Mouse (Mus musculus): ENCODE results near the gene Qdpr.
"Not testable (repeated sequence)": the region's sequence is repeated elsewhere in the genome, so short reads cannot be mapped to it uniquely, and the experiment has no call there.

The Qdpr gene

DNA sequence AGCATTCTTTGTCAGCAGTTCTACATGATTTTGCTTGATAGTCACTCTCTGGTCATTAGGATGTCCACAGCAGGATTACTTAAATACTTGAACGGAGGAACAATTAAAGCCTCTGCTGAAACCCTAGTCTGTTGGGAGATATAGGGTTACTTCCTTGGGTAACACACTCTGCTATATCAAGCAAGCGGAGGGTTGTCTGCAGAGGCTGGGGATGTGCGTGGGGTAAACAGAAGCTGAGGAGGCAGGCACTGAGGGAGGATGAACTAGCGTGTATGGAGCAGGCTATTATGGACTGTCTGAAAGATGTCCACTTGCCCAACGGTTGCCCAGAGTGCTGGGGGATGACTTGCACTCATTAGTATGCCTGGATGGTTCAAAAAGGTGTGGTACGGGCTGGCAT lies 3.4 kb upstream of the Qdpr start, which contains the start of gene Clrn2:
Gene Clrn2, plus strand, starts transcription at position 301 of the 400 bp plus-strand sequence.
- DNase-seq (ENCODE audit: low read depth): no peak

DNA sequence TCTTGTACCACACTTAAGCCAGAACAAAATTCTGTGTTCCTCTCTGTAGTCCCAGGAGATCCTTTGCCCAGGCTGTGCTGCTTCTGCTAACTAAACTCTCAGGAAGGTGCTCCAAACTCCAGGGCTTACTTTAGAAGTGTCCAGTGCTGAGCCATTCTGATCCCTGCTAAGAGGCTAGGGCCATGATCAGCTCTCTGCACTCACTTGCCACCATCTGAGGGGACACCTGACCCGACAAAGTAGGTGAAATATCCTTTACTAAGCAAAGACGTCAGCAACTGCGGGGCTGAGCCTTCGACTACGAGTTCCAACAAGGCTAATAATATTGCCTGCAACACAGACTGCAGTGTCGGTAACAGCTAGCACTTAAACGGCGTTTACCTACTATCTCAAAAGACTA lies 830 bp downstream of the Qdpr start:
- no peak for DNase-seq (ENCODE audit: low read depth)

DNA sequence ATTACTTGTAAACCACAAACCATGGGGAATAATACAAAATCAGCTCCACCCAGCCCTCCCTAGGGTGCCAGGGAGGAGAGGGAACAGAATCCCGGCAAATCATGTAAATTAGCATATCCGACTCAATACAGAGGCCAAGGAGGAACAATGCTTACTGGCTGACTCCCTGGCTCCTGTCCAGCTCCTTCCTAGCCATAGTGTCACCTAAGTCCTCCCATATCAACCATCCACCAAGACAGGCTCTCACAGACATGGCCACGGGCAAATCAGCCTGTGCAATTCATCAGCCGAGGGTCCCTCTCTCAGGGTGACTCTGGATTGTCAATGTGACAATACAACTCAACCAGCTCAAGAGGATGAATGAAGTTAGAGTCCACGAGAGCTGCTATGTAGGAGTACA lies 1.4 kb downstream of the Qdpr start:
- DNase-seq (ENCODE audit: low read depth): no peak

DNA sequence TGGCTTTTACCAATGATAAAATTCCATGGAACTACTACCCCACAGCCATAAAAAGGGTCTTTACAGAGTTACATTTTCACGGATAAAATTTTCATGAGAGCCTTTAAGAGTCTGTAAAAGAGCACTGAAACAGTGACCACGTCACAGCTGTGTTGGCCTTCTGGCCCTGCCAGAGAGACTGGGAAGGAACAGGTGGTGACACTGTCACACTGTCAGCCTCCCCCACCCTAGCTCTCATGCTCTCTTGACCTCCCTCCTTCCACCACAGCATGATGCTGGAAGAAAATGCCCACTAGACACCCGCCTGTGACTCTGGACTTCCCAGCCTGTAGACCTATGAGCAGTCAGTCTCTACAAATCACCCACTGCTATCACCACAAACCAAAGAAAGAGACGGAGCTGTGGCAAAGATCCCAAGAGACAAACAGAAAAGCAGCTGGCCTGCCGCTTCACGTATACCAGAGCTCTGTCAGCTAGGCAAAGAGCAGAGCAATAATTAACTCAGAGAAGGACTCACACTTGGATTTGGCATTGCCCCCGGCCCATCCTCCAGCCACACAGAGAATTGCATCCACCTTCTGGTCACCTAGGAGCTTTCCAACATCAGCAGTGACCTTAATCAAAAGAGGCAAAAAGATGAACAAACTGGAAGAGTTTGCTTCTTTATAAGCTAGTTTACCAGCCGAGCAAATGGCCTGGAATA lies 5.8 kb downstream of the Qdpr start:
- no peak for DNase-seq (ENCODE audit: low read depth)

DNA sequence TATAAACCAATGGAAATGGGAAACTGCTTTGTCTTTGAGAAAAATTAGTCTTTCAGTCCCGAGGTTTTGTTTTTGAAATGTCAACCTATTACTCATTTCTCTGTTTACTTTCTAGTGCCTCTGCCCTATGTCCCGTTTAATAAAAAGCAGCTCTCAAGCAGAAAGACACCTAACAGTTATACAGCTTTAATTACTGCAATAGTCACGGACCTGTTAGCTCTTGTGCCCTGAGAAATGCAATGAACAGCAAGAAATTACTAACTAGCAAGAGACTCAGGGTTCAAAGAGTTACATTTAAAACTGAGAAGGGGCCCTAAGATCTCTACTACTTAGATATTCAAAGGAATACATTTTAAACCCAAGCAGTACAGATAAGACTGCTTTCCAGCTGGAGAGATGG lies 8.3 kb downstream of the Qdpr start:
- DNase-seq (ENCODE audit: low read depth): no peak

DNA sequence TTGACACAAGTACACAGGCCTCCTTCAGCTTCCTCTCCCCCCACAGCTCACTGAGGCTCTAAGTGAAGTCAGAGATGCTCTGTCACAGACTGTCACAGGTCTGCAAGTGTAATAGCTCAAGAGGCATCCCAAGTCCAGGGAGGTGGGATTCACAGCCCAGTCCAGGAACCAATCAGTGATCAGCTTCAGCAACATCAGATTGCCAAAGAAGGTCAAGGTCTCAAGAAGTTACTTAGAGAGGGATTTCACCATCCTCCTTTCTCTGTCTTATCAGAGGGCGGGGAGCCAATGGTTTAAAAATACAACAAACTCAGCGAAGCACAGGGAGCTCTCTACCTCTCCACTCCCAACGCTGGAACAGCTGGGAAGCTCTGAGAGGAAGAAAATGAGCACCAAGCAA lies 8.9 kb downstream of the Qdpr start:
- no peak for DNase-seq (ENCODE audit: low read depth)

DNA sequence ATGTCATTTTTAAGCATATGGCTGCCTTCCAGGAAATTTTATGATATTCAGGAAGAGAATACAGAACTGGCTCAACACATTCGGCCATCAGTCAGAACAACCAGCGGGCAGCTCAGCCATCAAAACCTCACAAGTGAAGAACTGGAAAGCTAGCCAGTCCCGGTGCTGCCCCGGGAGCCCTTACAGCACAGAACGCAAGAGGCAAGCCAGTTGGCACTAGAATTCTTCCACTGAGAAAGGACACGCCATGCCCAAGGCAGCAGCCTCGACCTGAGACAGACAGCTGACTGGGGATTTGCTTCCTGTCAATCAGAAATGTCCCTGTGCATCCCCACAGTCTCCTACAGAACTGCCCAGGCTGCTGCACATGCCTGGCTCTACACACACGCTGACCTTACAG lies 11.7 kb downstream of the Qdpr start:
- DNase-seq (ENCODE audit: low read depth): no peak

DNA sequence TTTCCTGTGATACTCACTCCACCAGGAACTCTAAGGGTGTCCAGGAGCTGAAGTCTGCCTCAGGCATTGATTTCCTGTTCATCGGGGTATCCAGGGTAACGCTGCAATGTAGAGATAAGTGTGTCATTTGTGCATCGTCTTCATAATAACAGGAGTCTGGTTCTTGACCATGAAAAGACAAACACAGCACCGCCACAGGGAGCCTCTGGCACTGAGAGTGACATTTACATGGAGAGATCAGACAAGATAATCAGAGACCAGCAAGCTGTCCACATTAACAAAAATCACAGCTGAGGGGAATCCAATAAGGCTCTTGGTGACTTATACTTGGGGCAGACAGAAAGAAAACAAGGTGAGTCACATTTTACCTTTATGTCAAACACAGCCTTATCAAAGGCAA lies 12.2 kb downstream of the Qdpr start:
- DNase-seq (ENCODE audit: low read depth): no peak

DNA sequence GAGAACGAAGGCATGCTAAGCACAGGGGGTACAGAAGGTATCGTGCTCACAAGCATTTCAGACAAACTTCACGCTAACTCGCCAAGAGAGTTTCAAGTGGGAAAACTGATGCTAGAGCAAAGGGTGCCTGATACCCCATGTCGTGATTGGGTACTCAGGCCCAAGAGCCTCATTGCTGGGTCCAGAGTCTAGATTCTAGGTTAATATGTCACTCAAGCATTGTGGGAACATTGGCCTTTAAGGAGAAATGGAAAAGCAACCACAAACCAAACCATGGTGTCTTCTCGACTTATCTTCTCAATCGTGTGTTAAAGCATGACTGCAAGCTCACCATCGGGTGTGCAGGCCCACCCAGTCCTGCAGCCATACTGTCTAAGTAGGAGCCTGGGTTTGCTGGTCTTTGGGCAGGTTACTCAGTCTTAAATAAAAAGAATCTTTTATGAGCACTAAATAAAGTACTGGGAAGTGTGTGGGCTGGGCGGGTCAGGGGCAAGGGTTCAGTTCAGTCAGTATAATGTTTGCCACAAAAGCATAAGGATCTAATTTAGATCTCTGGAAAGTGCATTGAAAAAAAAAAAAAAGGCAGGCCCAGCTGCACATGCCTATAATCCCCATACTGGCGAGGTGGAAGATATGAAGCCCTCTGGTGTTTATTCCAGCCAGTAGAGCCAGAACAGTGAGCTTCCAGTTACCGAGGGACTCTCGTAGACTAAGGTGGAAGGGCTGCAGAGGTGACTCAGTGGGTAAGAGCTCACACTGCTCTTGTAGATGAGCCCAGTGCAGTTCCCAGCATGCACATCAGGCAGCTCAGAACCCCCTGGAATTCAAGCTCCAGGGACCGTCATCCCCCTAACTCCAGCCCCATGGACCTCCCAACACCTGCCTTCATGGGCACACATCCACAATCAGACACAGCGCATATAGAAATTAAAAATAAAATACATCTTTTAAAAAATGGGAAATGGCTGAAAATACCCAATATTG lies 13.8 kb downstream of the Qdpr start:
- DNase-seq (ENCODE audit: low read depth): no peak

DNA sequence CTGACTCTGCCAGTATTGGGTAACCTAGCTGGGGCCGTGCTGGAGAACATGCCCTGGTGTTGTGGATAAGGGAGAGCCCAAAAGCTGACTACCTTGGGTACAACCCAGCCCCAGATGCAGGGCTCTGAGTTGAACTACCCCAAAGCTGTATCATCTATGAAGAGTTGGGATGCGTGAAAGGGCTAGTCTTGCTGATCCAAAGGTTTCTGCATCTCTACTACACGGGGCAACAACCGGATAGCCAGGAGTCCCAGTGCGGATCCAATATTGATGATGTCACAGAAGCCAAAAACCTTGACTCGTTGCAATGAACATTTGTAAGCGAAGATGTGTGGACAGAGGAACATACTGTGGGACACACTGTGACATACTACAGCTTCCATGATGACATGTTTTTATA lies 22.1 kb downstream of the Qdpr start:
- no peak for DNase-seq (ENCODE audit: low read depth)

DNA sequence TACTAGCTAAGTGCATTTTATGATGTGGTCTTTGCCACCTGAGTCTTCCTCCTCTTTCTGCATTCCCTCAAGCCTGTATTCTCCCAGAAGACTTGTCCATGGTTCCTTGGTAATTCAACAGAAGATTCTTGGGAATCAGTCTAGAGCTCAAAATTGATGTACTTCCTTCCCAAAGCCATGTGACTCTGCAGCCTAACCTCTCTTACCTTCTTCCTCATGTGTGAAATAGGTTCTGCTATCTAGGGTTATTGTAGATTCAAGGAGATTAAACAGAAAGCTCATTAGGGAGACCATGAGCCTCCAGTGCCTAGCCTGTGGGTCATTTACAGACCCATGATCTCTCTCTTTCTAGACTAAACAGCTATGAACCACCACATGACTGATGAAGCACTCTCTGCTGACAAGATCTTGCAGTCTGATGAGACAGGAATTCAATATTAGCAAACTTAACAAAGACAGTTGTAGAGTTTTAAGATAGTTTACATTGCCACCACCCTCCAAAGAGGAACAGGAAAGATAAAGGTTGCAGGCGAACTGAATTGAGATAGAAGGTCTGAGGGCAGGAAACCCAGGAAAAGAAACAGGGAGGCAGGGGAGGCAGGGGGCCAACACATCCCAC lies 23.5 kb downstream of the Qdpr start:
- no peak for DNase-seq (ENCODE audit: low read depth)

DNA sequence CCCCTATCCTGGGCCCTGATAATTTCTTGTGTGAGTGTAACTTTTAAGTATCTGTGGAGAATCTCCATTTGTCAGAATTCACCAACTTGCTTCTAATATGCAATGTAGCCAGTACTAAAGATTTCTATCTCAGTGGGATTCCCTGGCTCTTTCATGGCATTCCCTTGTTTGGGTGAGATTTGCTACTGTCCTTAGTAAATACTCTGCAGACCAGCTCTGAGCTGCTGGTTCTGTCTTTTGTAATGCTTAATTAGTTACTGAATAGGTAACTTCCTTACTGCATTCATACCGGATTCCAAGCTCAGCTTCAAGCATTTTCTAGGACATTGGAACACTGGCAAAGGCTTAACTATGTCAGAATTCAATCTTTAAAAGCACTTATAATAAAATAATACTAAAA lies 24.3 kb downstream of the Qdpr start:
- DNase-seq (ENCODE audit: low read depth): not testable (repeated sequence)

DNA sequence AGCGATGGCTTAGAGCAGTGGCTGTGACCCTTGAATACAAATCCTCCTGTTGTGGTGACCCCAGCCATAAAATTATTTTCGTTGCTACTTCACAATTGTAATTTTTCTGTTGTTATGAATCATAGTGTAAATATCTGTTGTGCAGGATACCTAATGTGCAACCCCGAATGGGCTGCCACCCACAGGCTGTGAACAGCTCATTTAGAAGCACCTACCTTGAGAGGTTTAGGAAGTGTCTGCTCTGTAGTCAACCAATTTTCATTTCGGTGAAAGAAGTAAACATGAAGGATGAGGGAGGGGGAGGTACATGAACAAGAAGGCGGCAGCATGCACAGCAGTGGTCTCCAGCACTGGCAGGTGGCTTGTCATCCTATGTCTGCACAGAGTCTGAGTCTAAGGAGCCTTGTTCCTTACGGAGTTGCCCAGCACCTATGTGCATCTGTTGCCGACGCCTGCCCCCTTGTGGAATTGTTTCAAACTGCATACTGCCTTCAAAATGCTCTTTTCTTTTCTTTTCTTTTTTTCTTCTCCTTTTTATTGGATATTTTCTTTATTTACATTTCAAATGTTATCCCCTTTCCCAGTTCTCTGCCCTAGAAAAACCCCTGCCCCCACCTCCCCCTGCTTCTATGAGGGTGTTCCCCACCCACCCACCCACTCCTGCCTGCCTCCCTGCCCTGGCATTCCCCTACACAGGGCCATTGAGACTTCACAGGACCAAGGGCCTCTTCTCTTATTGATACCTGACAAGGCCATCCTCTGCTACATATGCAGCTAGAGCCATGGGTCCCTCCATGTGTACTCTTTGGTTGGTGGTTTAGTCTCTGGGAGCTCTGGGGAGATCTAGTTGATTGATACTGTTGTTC lies 25.8 kb downstream of the Qdpr start:
- DNase-seq (ENCODE audit: low read depth): peak; percentile 15

DNA sequence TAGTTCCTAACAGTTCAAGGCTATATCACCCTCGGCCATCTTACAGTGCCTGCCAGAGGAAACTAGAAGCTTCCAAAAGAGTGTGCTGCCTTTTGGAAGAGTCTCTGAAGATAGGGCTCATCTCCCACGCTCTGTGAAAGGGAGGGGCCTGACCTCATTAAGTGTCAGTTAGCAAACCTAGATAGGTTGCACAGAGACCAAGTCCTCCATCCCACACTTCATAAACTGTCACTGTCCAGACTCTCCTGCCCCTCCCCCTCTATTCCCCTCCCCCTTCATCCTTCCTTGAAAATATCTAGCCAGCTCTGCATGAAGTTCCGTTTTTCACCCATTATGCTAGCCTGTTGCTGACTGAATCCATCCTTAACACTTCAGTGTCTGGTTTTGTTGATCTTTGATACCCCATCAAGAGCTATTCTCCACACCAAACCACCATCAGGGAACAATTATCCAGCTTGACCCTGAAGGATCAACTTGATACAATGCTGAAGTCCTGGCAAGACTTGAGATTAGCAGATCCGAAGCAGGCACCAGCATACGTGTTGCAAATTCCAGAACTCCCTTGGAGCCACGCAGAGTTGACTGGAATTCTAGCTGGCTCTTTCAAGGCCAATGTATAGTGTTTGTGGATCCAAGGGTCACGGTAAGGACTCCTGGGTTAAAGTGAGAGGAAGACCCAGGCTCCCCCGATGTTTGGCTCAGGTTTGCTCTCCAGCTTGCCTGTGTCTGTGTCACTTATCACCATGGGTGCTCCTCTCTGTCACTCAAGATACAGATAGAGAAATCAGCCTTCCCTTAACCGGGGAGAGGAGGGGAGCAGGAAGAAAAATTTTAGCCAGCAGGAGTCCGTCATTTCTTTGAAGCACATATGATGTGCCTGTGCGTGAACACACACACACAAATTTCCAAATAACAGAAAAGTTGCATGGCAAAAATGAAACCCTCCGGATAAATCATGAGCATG lies 27.9 kb downstream of the Qdpr start:
- no peak for DNase-seq (ENCODE audit: low read depth)

DNA sequence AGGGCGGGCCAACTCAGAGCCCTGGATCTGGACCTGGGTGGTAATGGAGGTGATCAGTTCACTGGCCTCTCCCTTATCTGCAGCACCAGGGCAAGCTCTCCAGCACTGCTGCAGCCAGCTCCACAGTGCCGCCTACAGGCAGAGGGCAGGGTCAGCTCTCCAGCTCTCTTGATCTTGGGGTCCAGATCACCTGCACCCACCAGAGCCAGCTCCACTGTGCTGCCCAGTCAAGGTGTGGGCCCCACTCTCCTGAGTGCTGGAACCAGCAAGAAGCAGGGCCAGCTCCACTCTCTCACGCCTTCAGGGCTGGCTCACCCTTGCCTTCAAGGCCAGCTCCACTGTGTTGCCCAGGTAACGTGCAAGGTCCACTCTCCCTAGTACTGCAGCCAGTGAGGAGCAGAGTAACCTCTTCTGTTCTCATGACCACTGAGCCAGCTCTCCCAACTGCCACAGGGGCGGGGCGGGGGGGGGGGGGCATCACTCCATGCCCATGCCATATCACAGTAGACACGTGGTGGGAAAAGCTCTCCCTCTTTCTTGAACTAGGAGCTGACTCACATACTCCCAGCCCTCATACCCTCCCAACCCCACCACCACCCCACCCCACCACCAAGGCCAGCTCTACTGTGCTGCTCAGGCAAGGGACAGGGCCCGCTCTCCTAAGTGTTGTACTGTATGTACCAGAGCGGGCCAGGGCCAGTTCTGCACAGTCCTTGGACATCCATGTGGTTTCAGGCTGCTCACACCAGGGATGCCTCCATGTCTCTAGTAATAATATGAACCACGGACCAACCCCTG lies 30.0 kb downstream of the Qdpr start:
- no peak for DNase-seq (ENCODE audit: low read depth)

DNA sequence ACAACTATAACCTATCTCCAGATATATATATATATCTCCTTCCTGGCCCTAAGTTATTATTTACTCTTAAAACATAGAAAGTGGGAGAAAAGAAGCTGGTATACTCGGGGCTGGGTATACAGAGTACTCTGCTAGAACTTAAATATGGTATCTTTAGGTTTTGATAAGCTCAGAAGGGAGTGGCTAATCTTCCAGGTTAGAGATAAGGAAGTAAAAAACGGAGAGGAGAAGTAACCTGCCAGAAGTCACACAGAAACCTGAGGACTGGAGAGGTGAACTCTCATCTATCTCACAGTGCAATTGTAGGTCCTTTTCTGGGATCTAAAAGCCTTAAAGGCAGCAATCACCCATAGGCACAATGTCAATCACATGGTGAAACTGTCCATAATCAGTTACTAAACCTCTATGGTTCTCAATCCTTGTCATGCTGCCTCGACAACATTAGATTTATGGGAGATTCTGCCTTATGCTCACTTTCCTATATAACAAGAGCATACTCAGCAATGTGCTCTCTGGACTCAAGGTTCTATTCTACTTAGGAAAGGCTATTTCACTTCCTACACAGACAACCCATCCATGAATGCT lies 32.1 kb downstream of the Qdpr start:
- DNase-seq (ENCODE audit: low read depth): no peak

DNA sequence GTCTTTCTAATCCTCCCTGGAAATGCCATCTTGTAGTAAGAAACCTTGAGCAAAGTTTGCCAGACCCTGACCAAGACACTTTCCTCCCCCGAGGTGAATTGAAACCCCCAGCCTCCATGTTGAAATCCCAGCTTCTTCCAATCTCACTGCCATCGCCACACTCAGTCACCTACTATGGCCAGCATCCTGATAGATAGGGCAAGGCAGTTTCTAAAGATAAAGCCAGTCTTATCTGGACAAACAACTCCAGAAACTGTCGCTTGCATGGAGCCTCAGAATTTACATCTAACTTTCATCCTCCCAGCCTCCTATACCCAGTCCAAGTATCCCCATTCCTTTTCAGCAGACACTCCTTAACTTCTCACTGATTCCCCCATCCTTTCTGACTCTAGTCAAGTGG lies 33.6 kb downstream of the Qdpr start:
- no peak for DNase-seq (ENCODE audit: low read depth)

DNA sequence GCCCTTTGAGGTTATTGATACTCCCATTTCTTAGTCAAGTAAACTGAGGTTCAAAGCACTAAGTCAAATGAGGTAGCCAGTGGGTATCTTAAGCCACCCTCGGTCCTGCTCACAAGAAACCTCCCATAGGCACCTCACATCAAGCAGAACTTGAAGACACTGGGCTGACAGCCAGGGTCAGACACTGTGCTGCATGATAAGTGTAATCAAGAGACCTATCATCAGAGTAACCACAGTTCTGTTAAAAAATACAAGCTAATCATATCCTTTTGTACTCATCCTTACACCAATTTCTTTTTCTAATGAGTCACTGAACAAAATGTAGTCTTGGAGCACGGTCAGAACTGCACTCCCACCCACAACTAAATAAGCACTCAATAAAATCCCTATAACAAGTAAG lies 43.9 kb downstream of the Qdpr start:
- no peak for DNase-seq (ENCODE audit: low read depth)

DNA sequence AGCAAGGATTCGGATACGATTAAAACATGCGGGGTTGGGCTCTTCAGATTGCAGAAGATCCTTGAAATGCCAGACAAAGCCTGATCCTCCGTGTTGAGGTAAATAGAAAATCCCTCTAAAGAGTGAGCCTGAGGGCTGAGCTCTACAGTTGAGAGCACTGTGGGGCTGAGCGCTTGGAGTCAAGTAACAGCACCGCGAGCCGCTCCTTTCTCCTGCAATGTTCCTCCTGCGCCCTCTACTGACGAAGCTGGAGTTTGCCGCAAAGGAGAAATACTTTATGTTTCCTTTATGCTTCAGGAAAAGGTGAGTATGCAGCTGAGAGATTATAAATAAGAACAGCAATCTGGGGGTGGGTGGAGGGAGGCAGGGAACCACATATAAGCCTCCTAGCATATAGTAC lies 47.4 kb downstream of the Qdpr start:
- peak; percentile 14 for DNase-seq (ENCODE audit: low read depth)
